Mouse (Mus musculus) mouse embryonic stem cell (cell line): ENCODE measurements around the gene Lrrfip1.

Experiments
- in situ Hi-C, 2 experiments: fragments of 300-500 bp; cut with MboI; formaldehyde crosslinking; loops; 1 replicate in 1 of 2; 3 replicates in 1 of 2; pipeline ENCODE4 v1.14.3; 2019 to 2020; ENCODE audit warnings: low sequenced_read_pairs in 2 of 2, low pct_unique_long_range_greater_than_20kb in 1 of 2, mixed read lengths in 1 of 2; ENCODE audit not compliant: unreplicated experiment in 1 of 2

Gene Lrrfip1

DNA sequence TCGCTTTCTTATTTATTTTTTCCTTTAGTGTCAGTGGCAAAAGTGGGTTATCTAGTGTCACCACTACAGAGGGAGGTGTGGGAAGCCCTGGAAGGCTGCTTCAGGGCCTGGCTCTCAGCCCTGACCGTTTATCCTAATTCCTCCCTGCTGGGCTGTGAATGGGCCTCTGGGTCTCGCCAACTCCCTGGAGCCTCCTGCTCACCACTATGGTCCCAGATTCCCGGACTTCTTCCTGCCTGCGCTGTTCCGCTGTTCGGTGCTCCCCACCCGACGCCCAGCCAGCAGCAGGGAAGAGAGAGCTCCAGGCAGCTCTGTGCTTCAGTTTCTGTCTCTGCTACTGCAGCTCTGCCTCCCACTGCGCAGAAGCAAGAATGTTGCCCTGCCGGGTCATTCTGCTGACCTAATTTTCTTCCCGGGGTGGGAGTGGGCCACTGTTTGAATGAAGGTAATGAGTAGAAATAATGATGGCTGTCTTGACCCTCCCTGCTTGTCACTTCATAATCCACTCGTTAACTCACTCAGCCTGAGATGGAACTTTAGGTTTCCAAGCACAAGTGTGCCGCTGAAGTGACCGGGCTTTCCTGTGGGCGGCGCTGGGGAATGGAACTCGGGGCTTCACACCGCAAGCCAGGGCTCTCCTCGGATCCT lies 18.7 kb downstream of the Lrrfip1 start:
- in situ Hi-C loops, result no loop called here

GRCm38 (mm10) chr1:91019346-91019745 lies 20.8 kb downstream of the Lrrfip1 start:
- in situ Hi-C loops, result no loop called here

DNA sequence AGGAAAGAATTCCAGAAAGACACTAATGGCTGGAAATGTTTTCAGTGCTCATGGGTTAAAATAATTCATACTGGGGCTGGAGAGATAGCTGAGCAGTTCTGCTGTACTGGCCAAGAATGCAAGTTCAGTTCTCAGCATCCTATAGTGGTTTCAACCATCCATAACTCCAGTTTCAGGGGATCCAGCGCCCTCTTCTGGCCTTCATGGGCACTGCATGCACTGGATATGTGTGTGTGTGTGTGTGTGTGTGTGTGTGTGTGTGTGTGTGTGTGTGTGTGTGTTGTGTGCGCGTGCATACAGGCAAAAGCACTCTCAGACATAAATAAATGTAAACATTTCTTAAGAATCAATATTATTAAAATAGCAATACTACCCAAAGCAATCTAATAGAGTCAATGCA lies 22.8 kb downstream of the Lrrfip1 start:
- in situ Hi-C loops, result no loop called here

DNA sequence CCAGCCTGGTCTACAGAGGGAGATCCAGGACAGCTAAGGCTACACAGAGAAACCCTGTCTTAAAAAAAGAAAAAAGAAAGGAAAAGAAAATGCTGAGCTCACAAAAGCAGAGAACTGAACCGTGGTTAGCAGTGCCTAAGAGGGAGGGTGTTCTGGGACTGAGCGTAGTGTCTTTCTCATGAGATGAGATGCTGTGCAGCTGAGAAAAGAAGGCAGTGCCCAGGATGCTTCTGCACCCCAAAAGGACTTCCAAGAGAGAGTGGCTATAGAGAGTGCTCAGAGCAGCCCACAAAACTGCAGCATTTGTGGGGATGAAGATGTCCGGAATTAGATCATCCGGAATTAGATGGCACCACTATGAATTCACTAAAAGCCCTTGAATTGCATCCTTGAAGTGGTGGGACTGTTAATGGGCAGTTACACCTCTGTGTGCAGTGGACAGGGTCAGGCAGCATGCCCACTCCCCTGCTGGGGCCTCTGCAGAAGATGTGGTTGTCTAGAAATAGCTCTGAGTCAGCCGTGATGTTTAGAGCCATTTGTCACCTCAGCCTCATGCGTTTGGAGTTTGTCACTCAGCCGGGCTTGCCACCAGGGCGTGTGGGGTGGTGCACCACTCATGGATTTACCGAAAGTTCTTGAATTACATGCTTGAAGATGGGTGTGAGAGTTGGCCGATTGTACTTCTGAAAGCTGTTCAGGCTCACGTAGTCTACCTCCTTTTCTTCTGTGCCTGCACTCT lies 23.8 kb downstream of the Lrrfip1 start:
- in situ Hi-C loops, result no loop called here

GRCm38 (mm10) chr1:91023230-91023629 lies 24.7 kb downstream of the Lrrfip1 start:
- in situ Hi-C loops, result no loop called here

DNA sequence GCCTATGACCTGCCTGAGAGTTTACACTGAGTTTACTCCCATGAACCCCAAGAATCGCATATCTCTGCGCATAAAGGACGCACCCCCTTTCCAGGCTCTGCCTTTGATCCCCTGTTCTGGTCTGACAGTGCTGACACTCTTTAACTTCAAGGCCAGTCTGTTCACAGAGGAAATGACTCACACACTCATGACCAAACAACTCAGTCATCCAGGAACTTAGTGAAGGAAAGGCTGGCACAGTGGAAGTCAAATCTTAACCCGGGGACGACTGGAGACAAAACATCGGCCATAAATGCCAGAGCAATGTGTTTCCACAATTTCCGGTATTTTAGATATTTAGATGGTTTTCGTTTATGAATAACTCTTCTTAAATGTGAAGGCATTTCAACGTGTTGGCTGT lies 25.4 kb downstream of the Lrrfip1 start:
- in situ Hi-C loops, result no loop called here

GRCm38 (mm10) chr1:91024464-91024863 lies 25.9 kb downstream of the Lrrfip1 start:
- in situ Hi-C loops, result no loop called here

DNA sequence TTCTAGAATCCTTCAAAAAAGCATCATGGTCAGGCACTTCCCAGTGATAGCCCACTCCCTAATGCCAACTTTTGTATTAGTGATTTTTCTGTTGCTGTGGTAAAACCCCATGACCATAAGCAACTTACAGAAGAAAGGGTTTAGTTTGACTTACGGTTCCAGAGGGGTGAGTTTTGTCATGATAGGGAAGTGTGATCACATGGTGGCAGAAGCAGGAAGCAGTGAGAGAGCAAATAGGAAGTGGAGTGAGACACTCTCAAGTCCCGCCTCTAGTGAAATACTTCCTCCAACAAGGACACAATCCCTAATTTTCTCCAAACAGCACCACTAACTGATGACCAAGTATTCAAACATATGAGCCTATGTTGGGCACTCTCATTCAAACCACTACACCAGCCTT lies 28.4 kb downstream of the Lrrfip1 start:
- in situ Hi-C loops, result no loop called here

DNA sequence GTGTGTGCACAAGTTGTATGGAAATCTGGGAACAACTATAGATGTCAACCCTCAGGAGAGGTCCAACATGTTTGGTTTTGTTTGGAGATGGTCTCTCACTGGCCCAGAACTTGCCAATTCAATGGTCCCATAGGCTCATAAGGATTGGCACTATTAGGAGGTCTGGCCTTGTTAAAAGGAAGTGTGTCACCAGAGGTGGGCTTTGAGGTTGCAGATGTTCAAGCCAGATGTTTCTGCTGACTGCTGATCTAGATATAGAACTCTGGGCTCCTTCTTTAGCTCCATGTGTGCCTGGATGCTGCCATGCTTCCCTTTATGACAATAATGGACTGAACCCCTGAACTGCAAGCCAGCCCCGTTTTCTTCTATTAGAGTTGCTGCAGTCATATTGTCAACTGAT lies 31.8 kb downstream of the Lrrfip1 start:
- in situ Hi-C loops, result no loop called here

- in situ Hi-C loops, result no loop called here
These were observed 33.0 kb downstream of the Lrrfip1 start for GRCm38 (mm10) chr1:91031547-91031946.

GRCm38 (mm10) chr1:91032393-91032971 lies 33.9 kb downstream of the Lrrfip1 start:
- in situ Hi-C loops, result no loop called here

DNA sequence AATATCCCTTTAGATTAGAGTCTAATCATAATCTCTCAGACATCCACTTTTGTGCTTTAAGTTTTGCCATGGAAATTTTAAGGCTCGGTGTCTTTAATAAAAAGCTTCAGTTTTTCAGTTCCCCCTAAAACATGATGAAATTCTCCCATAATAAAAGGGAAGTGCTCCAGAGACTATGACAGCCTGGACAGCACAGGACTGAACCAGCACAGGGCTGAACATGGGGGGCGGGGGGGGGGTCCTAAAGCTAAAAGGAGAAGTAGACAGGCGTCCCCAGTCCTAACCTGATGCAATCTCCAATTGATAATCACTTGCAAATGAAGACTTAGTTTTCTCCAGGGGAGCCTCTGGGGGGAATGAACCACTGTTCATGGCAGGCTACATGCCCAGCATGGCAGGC lies 36.0 kb downstream of the Lrrfip1 start:
- in situ Hi-C loops, result no loop called here

GRCm38 (mm10) chr1:91035266-91035665 lies 36.7 kb downstream of the Lrrfip1 start:
- in situ Hi-C loops, result no loop called here

DNA sequence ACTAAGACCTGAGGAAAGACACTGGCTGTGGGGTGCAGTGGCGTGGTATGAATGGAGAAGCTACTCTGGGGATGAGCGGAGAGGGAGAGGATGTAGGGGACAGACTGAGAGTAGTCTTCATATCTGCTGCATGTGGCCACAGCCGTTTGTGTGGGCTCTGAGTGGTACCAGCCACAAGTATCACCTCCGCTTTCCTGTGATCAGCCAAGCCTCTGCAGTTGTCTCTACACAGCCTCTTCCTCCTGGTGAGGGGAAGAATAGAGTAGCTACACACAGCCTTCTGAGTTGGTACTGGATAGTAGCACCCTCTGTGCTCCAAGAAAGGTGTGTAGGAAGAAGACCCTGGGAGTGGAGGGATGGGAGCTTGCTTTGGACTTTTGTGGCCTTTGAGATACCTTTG lies 38.7 kb downstream of the Lrrfip1 start:
- in situ Hi-C loops, result no loop called here

GRCm38 (mm10) chr1:91038010-91038409 lies 39.5 kb downstream of the Lrrfip1 start:
- in situ Hi-C loops, result no loop called here

DNA sequence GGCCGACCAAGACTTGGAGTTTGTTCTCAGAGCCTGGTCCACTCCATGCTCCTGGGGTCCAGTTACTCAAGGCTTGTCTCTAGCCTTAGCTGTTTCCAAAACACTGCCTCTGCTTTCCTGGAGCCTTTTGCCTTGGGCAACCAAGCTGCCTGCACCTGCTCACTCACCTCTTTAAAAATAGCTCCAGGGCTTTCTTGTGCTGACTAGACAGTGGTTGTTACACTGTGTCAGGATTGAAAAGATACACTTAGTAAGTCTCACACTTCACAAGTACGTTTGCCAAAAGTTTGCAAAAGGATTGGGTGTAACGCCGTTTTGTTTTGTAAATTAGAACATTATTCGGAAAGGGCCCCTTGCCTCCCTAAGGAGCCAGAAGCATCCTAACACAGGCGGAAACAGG lies 40.0 kb downstream of the Lrrfip1 start:
- in situ Hi-C loops, result no loop called here

DNA sequence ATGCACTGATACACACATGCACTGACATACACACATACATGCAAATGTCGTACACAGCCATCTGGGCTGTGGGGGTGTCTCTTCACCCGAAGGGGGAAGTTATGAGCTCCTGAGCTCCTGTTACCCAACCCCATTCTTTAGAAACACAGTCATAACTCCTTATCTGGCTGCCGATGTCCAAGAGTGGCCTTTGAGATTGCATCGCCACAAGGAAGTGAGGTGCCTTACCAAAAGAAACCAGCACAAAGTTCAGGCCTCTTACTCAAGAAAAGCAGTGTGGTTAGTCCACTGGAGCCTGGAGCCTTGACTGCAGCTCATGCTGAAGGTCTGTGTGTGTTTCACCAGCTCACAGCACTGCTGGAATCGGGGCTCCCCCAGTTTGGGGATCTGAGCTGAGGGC lies 43.1 kb downstream of the Lrrfip1 start:
- in situ Hi-C loops, result no loop called here

DNA sequence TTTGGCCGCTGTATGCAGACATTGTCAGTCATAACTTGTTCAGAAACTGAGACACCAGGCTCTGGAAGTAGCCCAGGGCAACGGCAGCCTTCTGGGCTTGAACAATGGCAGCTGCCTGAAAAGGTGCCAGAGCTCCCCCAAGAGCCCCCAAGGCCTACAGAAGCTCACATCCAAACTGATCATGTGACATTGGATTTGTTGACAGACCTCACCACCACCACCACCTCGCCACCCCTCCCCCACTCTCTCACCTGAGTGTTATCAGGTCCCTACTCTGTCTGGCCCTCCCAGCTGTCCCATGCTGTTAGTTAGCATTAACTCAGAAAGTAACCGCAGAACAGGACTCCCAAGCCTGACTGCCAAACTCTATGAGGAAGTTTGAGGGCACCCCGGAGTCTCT lies 44.7 kb downstream of the Lrrfip1 start:
- in situ Hi-C loops, result no loop called here

DNA sequence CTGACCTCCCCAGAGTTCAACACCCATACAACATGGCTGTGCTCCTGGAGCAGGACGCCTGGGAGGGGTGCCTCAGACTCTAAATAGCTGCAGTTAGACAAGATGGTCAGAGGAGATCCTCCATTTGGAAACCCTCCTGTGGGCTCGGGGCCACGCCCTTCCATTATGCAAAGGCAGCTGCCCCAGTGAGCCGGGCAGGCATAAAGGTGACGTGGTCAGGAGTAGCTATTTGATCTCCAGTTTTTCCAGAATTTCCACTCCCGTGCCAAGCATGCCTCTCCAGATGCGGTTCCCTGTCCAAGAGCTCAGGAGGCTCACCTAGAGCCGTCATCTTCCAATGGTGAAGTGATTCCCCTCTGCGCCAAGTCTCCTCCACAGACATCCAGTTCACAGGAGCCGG lies 45.6 kb downstream of the Lrrfip1 start:
- in situ Hi-C loops, result no loop called here

- in situ Hi-C loops, result no loop called here
These were observed 46.1 kb downstream of the Lrrfip1 start for GRCm38 (mm10) chr1:91044648-91045047.
